Mouse (Mus musculus): ENCODE results near the gene Ptrh2.

The Ptrh2 gene

DNA sequence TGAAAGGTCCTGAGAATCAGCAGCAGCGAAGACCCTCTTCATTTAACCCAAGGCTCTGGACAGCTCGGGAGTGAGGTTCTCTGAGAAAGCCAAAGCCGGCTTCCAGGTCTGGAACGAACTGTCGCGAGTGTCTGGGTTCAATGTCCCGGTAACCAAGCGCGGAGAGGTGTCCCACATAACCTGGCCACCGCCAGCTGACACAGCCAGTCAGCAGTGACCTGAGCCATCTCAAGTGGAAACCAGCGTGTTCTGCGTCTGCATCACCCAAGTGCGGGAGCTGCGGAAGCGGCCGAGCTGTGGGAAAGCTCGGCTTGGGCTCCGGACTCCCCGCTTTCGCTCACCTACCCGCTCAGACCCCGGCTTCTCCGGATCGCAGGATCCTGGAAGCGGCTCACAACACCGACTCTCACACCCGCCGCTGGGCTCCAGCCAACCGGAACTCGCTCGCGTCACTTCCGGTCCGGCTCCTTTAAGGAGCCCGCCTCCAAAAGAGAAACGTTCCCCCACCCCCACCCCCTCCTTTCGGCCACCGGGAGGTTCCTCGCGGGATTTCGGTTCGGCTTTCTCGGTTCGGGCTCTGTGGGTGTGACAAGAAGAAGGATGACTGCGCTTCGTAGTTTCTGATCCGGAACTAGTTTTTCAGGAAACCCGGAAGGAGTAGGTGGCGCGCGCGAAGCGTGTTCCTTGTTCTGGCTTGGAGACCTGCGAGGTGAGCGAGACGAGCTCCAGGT lies at the start of gene Ptrh2, which contains the start of gene Vmp1:
Ptrh2 (plus strand) TSS at position 591 of the 731 bp plus-strand sequence.
Vmp1 (minus strand) TSS at position 442 of the 731 bp plus-strand sequence.
- DNase-seq: peak; percentile 97

DNA sequence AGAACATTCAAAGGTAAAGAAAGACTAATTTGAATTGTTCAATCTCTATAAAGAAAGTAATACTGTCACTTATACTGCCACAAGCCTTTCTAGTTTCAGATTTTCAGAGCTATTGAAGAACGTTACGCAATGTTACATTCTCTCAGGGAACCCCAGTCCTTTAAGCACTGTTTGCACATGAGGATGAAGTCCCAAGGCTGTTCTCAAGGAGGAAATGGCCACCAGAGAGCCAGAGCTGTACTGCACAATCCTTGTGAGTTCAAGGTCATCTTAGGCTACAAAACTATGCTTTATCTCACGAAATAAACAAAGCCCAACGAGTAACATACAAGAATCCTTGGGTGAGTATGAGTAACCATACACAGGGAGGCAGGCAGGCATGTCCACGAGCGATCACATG lies 49.4 kb upstream of the Ptrh2 start:
- no peak for DNase-seq

DNA sequence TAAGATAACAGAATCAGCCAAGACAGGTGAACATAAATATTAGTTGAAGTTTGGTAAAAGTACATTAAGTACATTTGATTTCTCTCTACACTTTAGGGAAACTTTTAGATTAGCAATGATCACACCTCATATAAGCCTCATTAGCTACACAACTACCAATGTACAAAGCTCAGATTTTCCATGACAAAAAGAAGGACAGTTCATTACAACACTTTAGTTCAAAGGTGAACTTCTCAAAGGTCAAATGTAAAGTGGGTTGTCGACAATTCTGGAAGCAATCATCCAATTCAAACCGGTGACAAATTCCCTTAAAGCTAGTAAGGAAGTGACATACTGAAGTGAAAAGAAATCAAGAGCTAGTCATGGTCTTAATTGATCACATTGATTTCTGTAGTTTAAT lies 46.1 kb upstream of the Ptrh2 start:
- no peak for DNase-seq

DNA sequence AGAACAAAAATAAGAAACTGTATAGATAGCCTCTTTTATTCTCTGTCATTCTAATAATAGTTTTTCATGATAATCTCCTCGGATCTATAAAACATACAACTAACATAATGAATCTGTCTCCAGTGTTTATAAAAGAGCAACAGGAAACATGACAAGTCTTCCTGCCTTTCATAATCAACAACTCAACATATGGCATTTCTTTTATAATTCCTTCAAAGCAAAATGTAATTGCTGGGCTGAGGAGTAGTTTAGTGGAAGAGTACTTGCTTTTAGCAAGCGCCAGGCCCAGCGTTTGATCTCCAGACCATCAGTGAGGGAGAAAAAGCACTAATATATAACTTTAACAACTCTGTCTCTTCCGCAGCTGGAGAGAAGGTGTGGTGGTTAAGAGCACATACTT lies 42.1 kb upstream of the Ptrh2 start:
- no peak for DNase-seq

DNA sequence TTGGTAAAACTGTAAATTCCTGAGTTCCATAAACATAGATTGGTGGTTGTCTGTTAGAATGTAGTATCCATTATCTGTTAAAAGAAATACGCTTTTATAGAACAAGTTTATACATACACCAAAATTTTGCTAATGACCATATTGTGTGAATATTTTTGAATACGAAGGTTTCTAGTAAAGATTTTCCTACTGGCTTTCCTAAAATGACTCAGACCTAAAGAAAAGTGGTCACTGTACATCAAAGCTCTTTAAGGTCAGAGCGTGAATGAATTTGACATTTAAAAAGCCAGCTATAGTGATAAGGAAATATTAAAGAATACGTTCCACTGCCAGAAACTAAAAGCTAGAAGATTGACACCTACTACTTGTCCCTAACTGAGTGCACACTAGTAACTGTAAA lies 39.2 kb upstream of the Ptrh2 start:
- no peak for DNase-seq

DNA sequence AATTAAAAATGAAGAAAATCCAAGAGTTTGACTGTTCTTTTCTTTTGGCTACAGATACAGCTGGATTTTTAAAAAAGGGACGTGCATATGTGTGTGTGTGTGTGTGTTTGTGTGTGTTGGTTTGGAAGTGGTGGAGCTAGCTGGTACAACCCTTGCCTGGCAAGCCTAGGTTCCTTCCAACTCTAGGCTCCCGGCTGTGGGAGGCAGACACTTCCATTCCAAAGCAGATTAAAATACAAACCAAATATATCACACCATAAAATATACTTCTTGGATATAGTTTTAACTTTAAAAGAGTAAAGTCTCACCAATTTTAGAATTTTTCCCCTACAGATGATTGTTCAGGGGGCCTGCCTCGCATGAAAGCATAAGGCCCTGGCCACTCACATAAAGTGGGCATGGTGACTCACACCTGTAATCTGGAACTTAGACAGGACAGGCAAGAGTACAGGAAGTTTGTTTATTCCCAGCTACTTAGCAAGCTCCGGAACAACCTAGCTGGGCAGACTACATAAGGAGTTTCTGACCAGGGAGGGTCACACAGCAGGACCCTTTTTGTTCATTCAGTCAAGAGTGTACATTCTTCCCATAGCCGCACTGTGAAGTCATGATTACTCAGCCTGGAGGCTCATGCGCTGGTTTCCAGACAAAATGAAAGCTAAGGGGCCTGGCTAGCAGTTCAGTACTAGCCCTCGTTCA lies 37.5 kb upstream of the Ptrh2 start:
- DNase-seq: no peak

DNA sequence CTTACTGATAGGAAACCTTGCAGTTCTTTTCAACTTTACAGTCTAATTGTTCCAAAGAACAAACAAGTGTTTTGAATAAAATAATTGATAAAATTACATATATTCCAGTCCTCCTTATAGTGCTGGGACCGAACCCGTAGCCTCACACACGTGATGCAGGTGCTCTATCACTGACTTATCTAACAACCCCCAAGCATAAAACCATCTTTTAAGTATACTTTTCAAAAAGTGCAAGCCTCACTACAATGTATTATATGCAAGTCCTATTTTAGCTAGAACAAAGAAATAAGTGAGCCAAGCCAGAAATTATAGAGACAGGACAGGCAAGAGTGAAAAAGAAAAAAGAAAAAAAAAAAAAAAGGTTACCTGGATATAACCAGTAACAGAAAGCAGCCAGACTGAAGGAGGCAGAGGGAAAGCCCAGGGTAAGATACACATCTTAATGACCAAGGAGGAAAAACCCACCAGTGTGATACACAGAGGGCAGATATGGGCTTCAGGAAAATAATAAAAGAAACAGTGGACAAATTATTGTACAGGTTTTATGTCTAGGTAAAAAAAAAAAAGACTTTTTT lies 36.8 kb upstream of the Ptrh2 start:
- DNase-seq: no peak

DNA sequence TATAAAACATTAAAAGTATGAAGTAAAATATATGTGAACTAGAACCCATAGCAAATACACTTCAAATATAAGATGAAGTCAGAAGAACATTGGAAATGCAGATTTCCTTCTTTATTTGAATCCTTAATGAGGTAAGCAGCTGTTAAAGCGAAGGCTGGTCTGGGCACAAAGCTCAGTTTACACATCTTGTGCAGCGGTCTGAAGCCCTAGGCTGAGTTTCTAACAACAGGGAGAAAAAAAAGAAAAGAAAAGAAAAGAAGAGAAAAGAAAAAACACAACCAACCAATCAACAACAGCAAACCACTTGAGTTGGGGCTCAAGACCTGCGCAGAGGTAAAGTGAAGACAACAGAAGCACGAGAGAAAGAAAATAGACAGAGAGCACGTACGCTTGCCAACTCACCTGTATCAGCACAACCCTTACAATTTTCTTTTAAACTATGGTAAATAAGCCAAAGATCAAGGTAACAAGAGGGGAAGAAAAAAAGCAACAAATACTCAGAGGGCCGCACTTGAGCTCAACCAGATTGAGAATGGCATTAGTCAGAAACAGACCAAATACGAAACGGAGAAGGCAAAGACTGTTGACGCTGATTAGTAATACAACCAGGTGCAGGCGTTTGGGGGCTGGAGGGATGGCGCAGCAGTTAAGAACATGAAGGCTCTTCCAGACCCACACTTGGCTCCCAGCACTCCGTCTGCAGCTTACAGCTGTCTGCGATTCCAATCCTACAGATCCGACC lies 35.9 kb upstream of the Ptrh2 start:
- DNase-seq: no peak

DNA sequence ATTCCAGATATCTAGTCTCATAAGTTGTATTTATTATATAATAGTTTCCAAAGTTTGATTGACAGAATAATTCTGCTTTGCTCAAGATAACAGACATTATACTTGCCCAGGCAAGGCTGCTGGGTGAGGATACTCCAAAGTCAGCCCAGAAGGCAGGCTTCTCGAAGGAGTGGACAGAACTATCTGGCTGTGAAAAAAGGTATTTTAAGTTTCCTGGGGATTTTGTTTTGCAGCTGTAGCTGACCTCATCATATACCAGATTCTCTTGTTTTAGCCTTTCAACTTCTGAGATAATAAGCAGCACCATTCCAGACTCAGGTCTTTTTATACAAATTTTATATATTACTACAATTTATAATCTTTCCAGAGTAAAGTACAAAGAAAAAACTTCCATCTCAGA lies 34.2 kb upstream of the Ptrh2 start:
- DNase-seq: no peak

DNA sequence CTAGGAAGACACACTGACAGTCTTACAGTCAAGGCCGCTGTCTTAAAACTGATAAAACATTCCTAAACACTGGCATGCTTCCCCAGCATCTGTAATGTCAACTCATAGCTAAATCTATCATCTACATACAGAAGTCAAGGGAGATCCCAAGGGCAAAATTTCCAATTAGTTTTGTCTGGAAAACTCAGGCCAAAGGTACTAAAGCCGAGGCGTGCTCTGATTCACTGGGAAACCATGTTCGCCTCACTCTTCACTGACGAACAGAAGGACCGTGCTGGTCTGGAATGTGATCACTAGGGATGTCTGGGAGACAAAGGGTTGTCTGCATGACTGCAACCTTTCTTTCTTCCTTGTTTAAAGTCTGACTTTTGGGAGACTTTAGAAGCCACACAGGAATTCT lies 33.1 kb upstream of the Ptrh2 start:
- DNase-seq: no peak

DNA sequence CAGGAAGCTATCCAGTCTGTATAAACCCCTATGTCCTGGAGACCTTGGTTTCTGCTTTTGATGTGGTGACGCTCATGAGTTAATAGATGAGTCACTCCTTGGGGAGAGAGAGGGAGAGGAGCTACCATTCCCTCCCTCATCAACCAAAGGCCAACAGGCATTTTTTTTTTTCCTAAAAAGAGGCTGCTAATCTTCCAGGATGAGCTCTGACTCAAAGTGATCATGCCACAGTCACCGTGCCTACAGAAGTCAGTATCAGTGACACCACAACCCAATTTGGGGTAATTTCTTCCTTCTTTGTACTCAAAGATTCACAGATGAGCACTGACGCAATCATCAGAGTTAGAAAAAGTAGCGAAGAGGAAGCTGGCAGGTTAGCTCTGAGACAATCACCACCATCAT lies 31.2 kb upstream of the Ptrh2 start:
- no peak for DNase-seq

DNA sequence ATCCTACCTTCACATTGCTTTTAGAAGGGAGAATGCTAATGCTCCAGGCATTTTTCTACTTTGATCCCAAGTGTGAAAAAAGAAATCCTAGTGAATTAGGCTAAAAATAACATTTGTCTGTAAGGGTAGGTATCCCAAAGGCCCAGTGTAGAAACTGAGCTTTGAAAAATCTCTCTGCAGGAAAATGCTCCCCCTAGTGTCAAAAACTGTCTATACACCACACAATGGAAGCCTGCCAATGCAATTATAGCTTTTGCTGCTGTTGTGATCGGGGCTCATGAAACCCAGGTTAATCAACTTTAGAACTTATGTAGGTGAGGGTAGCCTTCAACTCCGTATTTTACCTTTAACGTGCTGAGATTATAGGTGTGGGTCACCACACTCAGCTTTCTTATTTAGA lies 30.3 kb upstream of the Ptrh2 start:
- DNase-seq: peak; percentile 20

DNA sequence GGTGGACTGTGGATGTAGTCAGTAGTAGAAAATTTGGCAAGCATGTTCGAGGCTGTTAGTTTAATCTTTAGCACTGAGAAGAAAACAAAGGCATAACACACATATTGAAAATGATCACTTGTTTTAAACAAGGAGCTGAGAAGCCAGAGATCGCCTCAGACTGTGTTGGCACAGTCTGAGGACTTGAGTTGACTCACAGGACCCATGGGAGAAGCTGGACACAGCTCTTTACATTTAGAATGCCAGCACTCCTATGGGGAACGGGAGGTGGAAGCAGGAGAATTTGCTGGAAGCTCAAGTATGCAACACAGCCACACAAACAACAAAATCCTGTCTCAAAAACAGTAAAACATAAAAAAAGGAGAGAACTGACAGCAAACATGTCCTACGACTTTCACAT lies 29.7 kb upstream of the Ptrh2 start:
- DNase-seq: no peak

DNA sequence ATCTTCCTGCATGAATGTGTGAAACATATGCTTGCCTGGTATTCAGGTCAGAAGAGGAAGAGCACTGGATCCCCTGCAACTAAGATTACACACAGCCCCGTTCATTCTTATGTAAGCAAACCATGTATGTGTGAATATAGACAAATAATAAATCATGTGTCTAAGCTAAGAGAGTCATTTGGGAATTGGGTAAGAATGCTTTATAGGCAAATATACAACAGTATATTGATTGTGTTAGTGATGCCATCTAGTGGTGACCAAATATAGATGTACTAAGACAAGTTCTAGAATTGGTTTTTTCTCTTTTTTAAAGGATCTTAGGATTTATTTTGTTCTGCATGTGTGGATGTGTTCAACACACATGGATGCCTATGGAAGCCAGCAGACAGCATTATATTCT lies 28.1 kb upstream of the Ptrh2 start:
- no peak for DNase-seq

DNA sequence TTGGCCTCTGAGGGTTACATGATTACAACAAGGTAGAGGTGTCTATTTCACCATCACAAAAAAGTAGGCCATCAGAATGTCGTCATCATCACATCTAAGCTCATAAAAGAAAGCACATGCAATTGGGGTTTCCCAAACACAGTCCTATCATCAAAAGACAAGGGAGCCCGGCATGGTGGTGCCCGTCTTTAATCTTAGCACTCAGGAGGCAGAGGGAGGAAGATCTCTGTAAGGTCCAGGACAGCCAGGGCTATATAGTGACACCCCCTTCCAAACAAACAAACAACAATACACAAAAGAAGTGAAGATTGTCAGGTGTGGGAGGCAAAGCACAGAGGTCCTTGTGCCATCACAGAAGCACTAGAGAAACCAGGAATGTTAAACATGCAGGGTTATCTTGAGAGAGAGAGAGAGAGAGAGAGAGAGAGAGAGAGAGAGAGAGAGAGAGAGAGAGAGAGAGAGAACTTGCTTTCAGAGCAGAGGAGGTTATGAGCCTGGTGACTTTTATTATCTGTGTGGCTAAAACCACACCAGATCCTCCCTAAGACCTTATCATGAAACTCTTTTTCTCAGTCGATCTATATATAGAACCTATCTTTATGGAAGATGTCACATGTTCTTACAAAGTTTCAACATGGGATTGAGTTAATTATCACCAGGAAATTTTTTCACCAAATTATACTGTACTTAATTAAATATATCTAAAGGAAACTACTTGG lies 26.8 kb upstream of the Ptrh2 start:
- no peak for DNase-seq

DNA sequence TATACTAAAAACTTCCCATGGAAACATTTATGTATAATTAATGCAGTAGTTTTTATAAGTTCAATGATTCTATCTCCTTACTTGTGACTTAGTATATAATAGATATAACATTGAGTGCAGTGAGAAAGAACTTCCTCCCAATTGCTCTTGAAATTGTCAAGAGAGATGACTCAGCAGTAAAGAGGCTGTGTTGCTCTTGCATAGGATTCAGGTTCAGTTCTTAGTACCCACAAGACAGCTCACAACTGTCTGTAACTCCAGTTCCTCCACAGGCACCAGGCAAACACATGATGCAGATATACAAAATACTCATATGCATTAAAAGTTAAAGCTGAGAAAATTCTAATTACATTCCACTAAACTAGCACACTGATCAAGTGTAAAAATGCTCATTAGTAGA lies 25.9 kb upstream of the Ptrh2 start:
- no peak for DNase-seq

DNA sequence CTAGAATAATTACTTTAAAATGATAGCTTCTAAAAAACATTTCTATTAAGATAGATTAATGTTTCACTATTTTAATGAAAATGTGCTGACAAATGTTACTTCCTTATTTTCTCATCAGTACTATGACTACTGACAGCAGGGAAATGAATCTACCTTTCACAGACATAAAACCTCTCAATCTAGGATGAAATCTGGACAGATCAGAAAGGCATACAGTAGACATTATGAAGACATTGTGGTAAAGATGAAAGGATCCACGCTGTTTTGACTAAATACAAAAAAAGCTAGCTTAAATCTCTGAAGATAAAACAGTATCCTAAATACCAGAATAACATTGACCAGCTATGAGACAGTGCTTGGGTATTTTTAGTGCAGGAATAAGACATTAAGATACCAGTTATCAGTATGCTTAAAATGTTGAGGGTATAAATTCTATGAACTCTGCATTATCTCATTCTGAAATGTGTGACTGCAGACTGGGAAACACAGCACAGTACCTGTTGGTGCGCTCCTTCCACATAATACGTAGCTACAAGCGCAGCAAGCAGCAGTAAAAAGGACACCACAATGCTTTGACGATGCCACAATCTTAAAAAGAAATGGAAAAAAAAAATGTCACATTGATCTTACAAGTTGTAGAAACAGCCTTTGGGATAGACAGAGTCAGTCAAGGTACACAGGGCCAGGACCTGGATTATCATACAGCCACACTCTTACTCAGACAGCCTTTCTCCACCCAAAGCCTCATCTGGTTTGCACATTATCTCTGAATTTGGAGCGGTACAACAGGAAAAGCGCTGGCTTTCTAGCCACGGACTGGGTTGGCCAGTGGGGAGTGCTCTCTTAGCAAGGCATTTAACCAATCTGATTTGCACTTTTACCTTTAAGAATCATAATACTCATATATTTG lies 20.5 kb upstream of the Ptrh2 start:
- DNase-seq: no peak

DNA sequence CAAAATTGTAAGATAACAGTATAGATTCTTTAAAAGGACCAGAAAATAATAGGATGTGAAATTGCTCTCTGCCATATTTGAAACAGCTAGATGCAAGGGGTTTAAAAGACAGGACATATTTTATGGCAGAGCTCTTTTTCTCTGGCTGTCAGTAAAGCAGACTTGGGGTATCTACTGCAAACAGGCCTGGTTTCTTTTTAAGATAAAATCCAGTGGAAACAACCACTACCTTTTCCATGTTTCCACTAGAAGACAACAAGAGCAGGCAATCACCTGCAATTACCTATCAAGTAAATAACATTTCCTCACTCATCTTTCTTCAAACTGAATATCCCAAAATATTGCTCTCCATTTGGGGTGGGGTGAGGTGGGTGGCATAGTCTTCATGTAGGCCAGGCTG lies 19.8 kb upstream of the Ptrh2 start:
- DNase-seq: no peak

DNA sequence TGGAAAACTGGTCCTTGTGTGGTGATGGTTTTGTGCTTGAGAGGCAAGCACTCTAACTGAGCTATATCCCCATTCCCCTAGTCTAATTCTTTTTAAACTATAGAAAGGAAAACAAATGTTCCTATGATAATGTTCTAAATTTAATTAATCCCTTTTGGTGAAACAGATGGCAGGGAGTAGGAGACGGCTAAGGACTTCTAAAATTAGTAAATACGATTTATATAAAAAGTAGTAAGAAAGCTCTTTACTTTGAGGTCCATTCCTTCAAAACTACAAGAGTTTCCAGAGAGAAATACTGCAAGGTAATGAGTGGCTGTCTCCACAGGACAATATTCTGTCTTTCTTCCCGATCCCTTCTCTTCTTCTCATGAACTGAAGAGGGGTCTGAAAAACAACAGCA lies 19.4 kb upstream of the Ptrh2 start:
- DNase-seq: no peak

DNA sequence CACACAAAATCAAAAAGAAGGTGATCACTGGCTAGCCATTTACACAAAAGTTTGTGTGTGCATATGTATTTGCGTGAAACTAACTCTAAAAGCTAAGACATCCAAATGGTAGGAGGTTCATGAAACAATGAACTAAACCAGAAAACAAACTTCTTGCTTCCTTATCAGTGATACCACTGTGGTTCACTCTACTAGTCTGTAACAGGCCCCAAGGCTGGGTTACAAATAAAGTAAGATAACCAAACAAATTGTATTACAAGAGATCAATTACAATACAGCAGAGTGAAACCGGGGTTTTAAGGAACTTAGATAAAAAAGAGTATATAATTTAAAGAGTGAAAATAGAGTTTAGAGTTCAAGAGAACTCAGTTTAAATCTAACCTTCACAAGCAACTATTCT lies 16.2 kb upstream of the Ptrh2 start:
- DNase-seq: no peak

DNA sequence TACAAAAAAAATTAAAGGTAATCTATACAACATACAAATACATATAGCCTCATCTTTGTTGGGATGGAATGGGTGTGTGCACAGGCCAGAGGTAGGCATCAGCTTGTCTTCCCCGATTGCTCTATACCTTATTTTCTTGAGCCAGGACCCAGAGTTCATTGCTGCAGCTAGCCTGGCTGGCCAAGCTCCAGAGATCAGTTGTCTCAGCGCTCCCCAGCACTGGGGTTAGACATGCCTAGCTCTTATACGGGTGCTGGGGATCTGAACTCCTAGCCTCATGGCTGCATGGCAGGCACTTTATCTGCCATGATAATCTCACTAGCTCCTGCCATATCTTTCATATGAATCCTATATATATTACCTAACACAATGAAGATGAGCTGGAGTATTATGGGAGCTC lies 15.6 kb upstream of the Ptrh2 start:
- no peak for DNase-seq
